Mouse (Mus musculus) heart, embryonic 15.5 days (tissue): ENCODE measurements at regions not wholly inside any gene's neighbourhood (a gene's known extent, or its start where the extent isn't known, plus 50 kb on each side); places are given as distances from the start of the nearest gene placed in this dataset.

Experiments
- ATAC-seq: fragments of 200-750 bp; cut with Nextera tagmentation; replicated peaks from 2 replicates; pipeline ENCODE4 v1.8.0; 2017; ENCODE audit warnings: low read depth, moderate TSS enrichment; ENCODE audit not compliant: insufficient number of reproducible peaks, insufficient read depth, low FRiP score
- H3K27ac ChIP-seq: fragments of 300-500 bp; sonication (generic); 2 replicates; pipeline ENCODE4 v1.5.1; 2015; ENCODE audit warnings: mild to moderate bottlenecking, inconsistent platforms
- H3K27me3 ChIP-seq: fragments of 300-500 bp; sonication (generic); 2 replicates; pipeline ENCODE4 v1.6.1; 2015; ENCODE audit warnings: inconsistent platforms
- H3K36me3 ChIP-seq: fragments of 300-500 bp; sonication (generic); 2 replicates; pipeline ENCODE4 v1.6.1; 2015; ENCODE audit warnings: mild to moderate bottlenecking, inconsistent platforms
- H3K4me1 ChIP-seq: fragments of 300-500 bp; sonication (generic); replicated peaks from 2 replicates; pipeline ENCODE4 v1.6.1; 2015; ENCODE audit warnings: inconsistent platforms
- H3K4me2 ChIP-seq: fragments of 300-500 bp; sonication (generic); 2 replicates; pipeline ENCODE4 v1.6.1; 2015; ENCODE audit warnings: inconsistent platforms, mild to moderate bottlenecking, moderate library complexity
- H3K4me3 ChIP-seq: fragments of 300-500 bp; sonication (generic); 2 replicates; pipeline ENCODE4 v1.5.1; 2015; ENCODE audit warnings: mild to moderate bottlenecking, inconsistent platforms
- H3K9ac ChIP-seq: fragments of 300-500 bp; sonication (generic); 2 replicates; pipeline ENCODE4 v1.6.1; 2015; ENCODE audit warnings: mild to moderate bottlenecking, inconsistent platforms
- H3K9me3 ChIP-seq: fragments of 300-500 bp; sonication (generic); replicated peaks from 2 replicates; pipeline ENCODE4 v1.6.1; 2016; ENCODE audit warnings: inconsistent platforms
- WGBS: fragments of 180-500 bp; shearing (Covaris S2); methylation state at CpG from one replicate; pipeline ENCODE4 v1.1.7; 2015; ENCODE audit warnings: mixed read lengths; 5-methylcytosine and 5-hydroxymethylcytosine counted together

GRCm38 (mm10) chr2:128309541-128310030 lies 183.7 kb downstream of the Bcl2l11 start:
- no peak for ATAC-seq
- 29% methylated on average over 10 of the region's 10 CpGs for WGBS
- Histone ChIP-seq H3K27me3 (no peaks in the 10 kb centered on the region), H3K9me3 (no peaks in the 10 kb centered on the region), H3K4me2 (peak overlapping the region; percentile 39), H3K4me3 (no peak overlapping the region), H3K4me1 (peaks cover 44% of the 10 kb centered on the region), H3K36me3 (no peaks in the 10 kb centered on the region), H3K9ac (no peak overlapping the region; the same call in 1 of the 2 replicates), H3K27ac (peak overlapping the region; percentile 80)

- Histone ChIP-seq H3K4me2 (peak overlapping the region; percentile 39), H3K27me3 (no peaks in the 10 kb centered on the region), H3K9me3 (no peaks in the 10 kb centered on the region), H3K9ac (no peak overlapping the region; the same call in 1 of the 2 replicates), H3K36me3 (no peaks in the 10 kb centered on the region), H3K27ac (peak overlapping the region; percentile 80), H3K4me1 (peaks cover 44% of the 10 kb centered on the region), H3K4me3 (no peak overlapping the region)
- ATAC-seq: no peak; the same call in 1 of the 2 replicates
- 12% methylated on average over 5 of the region's 5 CpGs for WGBS
Measured at GRCm38 (mm10) chr2:128310081-128310480, 184.2 kb downstream of the Bcl2l11 start.

GRCm38 (mm10) chr2:128312084-128312594 lies 186.3 kb downstream of the Bcl2l11 start:
- Histone ChIP-seq H3K4me3 (peak overlapping the region; percentile 31), H3K27ac (peak overlapping the region; percentile 94), H3K27me3 (no peaks in the 10 kb centered on the region), H3K36me3 (no peaks in the 10 kb centered on the region), H3K9ac (peak overlapping the region; percentile 27; the same call in 1 of the 2 replicates), H3K9me3 (no peaks in the 10 kb centered on the region), H3K4me1 (peaks cover 40% of the 10 kb centered on the region), H3K4me2 (peak overlapping the region; percentile 60)
- WGBS: 5% methylated on average over 14 of the region's 14 CpGs
- peak; percentile 78 for ATAC-seq

DNA sequence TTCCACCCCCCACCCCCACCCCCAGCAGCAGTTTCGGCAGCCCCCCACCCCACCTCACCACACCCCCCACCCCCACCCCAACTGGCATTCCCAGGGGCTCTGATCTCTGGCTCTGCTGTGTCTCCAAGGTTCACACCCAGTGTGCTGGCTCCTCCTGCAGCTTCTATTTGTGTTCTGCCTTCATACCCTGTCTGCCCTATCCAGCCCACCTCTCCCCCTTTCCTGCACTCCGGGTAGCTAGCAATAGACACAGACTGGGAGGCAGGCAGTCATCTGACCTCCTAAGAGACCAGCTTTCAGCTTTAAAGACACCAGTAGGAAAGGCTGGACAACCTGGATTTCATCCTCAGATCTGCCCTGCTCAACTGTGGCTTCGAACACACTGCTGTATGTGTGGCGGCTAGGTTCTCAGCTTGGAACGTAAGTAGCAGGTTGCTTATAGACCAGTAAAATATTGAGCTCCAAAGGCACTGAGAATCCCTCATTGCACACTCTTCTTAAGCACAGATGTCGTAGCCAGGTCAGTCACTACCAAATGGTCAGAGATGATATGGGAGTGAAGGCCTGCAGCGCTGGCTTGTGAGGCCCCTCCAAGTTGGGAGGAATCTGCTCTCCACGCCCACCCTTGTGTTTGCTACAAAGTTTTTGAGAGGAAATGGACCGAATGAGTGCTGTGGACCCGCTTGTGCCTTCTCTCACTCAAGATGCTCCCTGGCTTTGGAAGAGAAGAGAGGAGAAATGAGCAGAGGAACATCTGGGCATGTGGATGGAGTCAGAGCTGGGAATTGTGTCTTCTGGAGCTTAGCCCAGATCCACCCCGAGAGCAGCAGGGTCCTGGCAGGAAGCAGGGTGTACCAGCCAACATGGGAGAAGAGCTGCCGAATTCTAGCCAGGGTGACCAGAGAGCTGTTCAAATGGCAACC lies 187.1 kb downstream of the Bcl2l11 start:
- WGBS: 55% methylated on average over 12 of the region's 12 CpGs
- Histone ChIP-seq H3K4me2 (peak overlapping the region; percentile 60), H3K36me3 (no peaks in the 10 kb centered on the region), H3K4me1 (peaks cover 40% of the 10 kb centered on the region), H3K4me3 (peak overlapping the region; percentile 31), H3K9me3 (no peaks in the 10 kb centered on the region), H3K9ac (peak overlapping the region; percentile 27; the same call in 1 of the 2 replicates), H3K27ac (peak overlapping the region; percentile 94), H3K27me3 (no peaks in the 10 kb centered on the region)
- ATAC-seq: peak; percentile 87

DNA sequence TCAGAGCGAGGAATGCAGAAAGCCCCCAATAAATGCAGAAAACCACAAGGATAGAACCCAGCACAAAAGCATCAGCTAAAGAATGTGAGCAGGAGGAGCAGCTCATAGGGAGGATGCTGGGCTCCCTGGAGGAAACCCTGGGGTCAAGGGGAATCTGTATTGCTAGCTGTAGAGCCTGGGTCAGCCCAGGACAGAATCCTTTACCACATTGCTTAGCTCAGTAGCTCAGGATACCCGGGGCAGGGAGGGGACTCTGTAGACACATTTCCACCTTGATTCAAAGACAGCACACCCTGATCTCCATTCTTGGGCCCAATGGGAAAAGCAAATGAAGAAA lies 187.7 kb downstream of the Bcl2l11 start:
- Histone ChIP-seq H3K36me3 (no peaks in the 10 kb centered on the region), H3K4me2 (no peak overlapping the region), H3K27ac (peak overlapping the region; percentile 94), H3K27me3 (no peaks in the 10 kb centered on the region), H3K9ac (no peak overlapping the region), H3K4me3 (no peak overlapping the region), H3K4me1 (peaks cover 44% of the 10 kb centered on the region), H3K9me3 (no peaks in the 10 kb centered on the region)
- no peak for ATAC-seq
- WGBS: 56% methylated on average over 2 of the region's 2 CpGs

GRCm38 (mm10) chr2:128313948-128314347 lies 188.1 kb downstream of the Bcl2l11 start:
- Histone ChIP-seq H3K36me3 (no peaks in the 10 kb centered on the region), H3K4me3 (no peak overlapping the region), H3K27ac (no peak overlapping the region), H3K9me3 (no peaks in the 10 kb centered on the region), H3K9ac (no peak overlapping the region), H3K27me3 (no peaks in the 10 kb centered on the region), H3K4me1 (peaks cover 46% of the 10 kb centered on the region), H3K4me2 (no peak overlapping the region)
- ATAC-seq: no peak
- WGBS: 91% methylated on average over 1 of the region's 1 CpGs

GRCm38 (mm10) chr2:128316516-128316915 lies 190.7 kb downstream of the Bcl2l11 start:
- peaks cover 43% of the 10 kb centered on the region for H3K4me1 ChIP-seq
- WGBS: 45% methylated on average over 2 of the region's 2 CpGs

DNA sequence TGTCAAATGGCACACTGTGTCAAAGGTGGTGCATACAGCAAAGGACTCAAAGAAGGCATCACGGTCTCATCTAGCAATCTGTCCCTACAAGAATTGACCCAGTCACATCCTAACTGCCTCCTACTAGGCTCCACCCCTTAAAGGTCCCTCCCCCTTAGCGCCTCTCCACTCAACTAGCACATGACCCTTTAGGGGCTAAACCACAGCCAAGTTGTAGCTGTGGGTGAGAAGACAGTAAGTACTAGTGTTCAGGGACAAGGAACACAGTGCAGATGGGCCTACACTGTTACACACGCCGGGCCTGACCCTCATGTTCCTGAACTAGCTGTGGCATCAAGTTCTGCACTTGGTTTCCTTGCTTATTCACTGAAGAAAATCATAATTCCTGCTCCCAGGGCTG lies 192.4 kb downstream of the Bcl2l11 start:
- Histone ChIP-seq H3K9ac (no peak overlapping the region), H3K4me2 (no peak overlapping the region), H3K27me3 (no peaks in the 10 kb centered on the region), H3K9me3 (no peaks in the 10 kb centered on the region), H3K4me1 (peaks cover 35% of the 10 kb centered on the region), H3K27ac (no peak overlapping the region), H3K36me3 (no peaks in the 10 kb centered on the region), H3K4me3 (no peak overlapping the region)
- no peak for ATAC-seq
- 81% methylated on average over 4 of the region's 4 CpGs for WGBS

More at GRCm38 (mm10) chr2:128316516-128316915, 190.7 kb downstream of the Bcl2l11 start:
- no peak for ATAC-seq
- Histone ChIP-seq H3K4me3 (no peak overlapping the region), H3K27ac (no peak overlapping the region), H3K9ac (no peak overlapping the region), H3K4me2 (no peak overlapping the region), H3K27me3 (no peaks in the 10 kb centered on the region), H3K36me3 (no peaks in the 10 kb centered on the region), H3K9me3 (no peaks in the 10 kb centered on the region)

- peaks cover 32% of the 10 kb centered on the region for H3K4me1 ChIP-seq
- ATAC-seq: no peak
- no peak overlapping the region for H3K4me2 ChIP-seq
- 35% methylated on average over 5 of the region's 5 CpGs for WGBS
- H3K4me3 ChIP-seq: no peak overlapping the region
- H3K27ac ChIP-seq: no peak overlapping the region
- H3K27me3 ChIP-seq: no peaks in the 10 kb centered on the region
- H3K9ac ChIP-seq: no peak overlapping the region
- no peaks in the 10 kb centered on the region for H3K9me3 ChIP-seq
- H3K36me3 ChIP-seq: no peaks in the 10 kb centered on the region
Measured at GRCm38 (mm10) chr2:128318956-128319355, 193.1 kb downstream of the Bcl2l11 start.

- no peaks in the 10 kb centered on the region for H3K9me3 ChIP-seq
- no peak overlapping the region for H3K4me2 ChIP-seq
- peak; percentile 42; the same call in 1 of the 2 replicates for ATAC-seq
- peaks cover 47% of the 10 kb centered on the region for H3K4me1 ChIP-seq
- no peaks in the 10 kb centered on the region for H3K27me3 ChIP-seq
- H3K27ac ChIP-seq: peak overlapping the region; percentile 79
- no peak overlapping the region for H3K4me3 ChIP-seq
- peak overlapping the region; percentile 20; the same call in 1 of the 2 replicates for H3K9ac ChIP-seq
- WGBS: 22% methylated on average over 2 of the region's 2 CpGs
- no peaks in the 10 kb centered on the region for H3K36me3 ChIP-seq
Measured at GRCm38 (mm10) chr2:128321475-128321874, 195.6 kb downstream of the Bcl2l11 start.

- no peak overlapping the region for H3K4me3 ChIP-seq
- no peaks in the 10 kb centered on the region for H3K27me3 ChIP-seq
- peak; percentile 41; the same call in 1 of the 2 replicates for ATAC-seq
- no peaks in the 10 kb centered on the region for H3K9me3 ChIP-seq
- H3K4me1 ChIP-seq: peaks cover 35% of the 10 kb centered on the region
- 14% methylated on average over 13 of the region's 13 CpGs for WGBS
- H3K9ac ChIP-seq: no peak overlapping the region
- H3K36me3 ChIP-seq: no peaks in the 10 kb centered on the region
- H3K27ac ChIP-seq: peak overlapping the region; percentile 58
- peak overlapping the region; percentile 31; the same call in 1 of the 2 replicates for H3K4me2 ChIP-seq
Measured at GRCm38 (mm10) chr2:128324256-128325096, 198.6 kb downstream of the Bcl2l11 start.
